Mouse (Mus musculus) spleen, postnatal 36 days (tissue): Measurements from ENCODE around the gene Il17c.

Experiments used
- DNase-seq, 2 experiments: peaks; one replicate each; pipeline ENCODE4 v3.0.0; 2022; ENCODE audit warnings: low spot score in 2 of 2, mixed read lengths in 1 of 2

The Il17c gene

GRCm38 (mm10) chr8:122459990-122460389, 38.2 kb downstream of the Il17c start:
- DNase-seq = no peak

GRCm38 (mm10) chr8:122460524-122461472, 39.0 kb downstream of the Il17c start, which contains the start of gene Snai3:
Snai3 (minus strand) TSS chr8:122460733.
- peak; percentile 70 for DNase-seq

- no peak for DNase-seq
These were observed 39.8 kb downstream of the Il17c start for GRCm38 (mm10) chr8:122461473-122462148.

- no peak for DNase-seq
These were observed 40.7 kb downstream of the Il17c start for GRCm38 (mm10) chr8:122462510-122462909.

- no peak for DNase-seq
These were observed 42.1 kb downstream of the Il17c start for GRCm38 (mm10) chr8:122463651-122464640.

- DNase-seq = no peak
These were observed 43.2 kb downstream of the Il17c start for GRCm38 (mm10) chr8:122464985-122465384.

- DNase-seq = no peak
These were observed 46.0 kb downstream of the Il17c start for GRCm38 (mm10) chr8:122467816-122468215.

- no peak for DNase-seq
These were observed 47.6 kb downstream of the Il17c start for GRCm38 (mm10) chr8:122469407-122469806.

- DNase-seq = peak; percentile 38 to 40
These were observed 48.1 kb downstream of the Il17c start for GRCm38 (mm10) chr8:122469965-122470364.

GRCm38 (mm10) chr8:122470691-122471090, 48.9 kb downstream of the Il17c start:
- no peak for DNase-seq
